Comparison of ENCODE assay signal across 9 mouse cellular contexts in the genomic region with DNA sequence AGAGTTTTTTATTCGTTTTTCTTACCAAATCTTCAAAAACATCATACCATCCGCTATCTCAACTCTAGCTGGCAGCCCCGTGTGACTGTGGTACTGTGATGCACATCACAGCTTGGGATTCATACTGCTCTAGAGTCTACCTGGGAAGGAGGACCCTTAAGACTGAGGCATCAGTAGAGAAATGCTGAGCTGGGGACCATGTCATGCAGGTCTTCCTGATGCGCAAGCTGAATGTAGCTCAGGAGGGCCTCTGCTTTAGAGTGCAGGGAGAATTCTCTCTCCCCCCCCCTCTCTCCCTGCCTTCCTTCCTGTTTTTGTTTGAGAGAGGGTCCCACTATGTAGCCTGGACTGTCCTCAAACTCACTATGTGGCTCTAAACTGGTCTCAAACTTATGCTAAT. TPM values are rescaled to one million over a fixed set of nuclear protein-coding genes. Genes with fewer than 3 reads are reported as not detected.
DNase-seq lines count a peak whose midpoint lies in the region; ATAC-seq lines count a peak whose summit lies in the region.
"Had no signal": no experiment of that assay in that cellular context is flagged by ENCODE, and none has a peak within 500 bp of the region (broad histone marks: within the 10 kb centered on the region; RNA-seq: fewer than 3 reads in every experiment).

No protein-coding gene starts in this region.

- peaks cover 22% of the 10 kb centered on the region for H3K4me1 ChIP-seq in heart, embryonic 12.5 days (replicated peaks)
- peaks cover 7% of the 10 kb centered on the region; the same call in 1 of the 2 replicates for H3K4me1 ChIP-seq in hindbrain, embryonic 12.5 days
- H3K4me1 ChIP-seq in midbrain, embryonic 10.5 days: peaks cover 23% of the 10 kb centered on the region

- intact Hi-C loops in heart, postnatal 10 days (cut with DNase I): loop anchor here (5.0 kb wide), 2 partner anchors 108 to 123 kb away; no protein-coding TSS in a partner anchor
- intact Hi-C loops in left cerebral cortex, postnatal 10 days (cut with DNase I): loop anchor here (10.0 kb wide), 1 partner anchor 196 kb away; no protein-coding TSS in a partner anchor

- WGBS in heart, embryonic 12.5 days: 53% methylated on average over 4 of the region's 4 CpGs
- 58% methylated on average over 4 of the region's 4 CpGs for WGBS in hindbrain, embryonic 12.5 days
- 56% methylated on average over 4 of the region's 4 CpGs for WGBS in midbrain, embryonic 10.5 days

- H3K4me3 ChIP-seq in heart, embryonic 12.5 days: peak overlapping the region; percentile 59
- H3K4me3 ChIP-seq in hindbrain, embryonic 12.5 days: no peak overlapping the region
- peak overlapping the region; percentile 61 for H3K4me3 ChIP-seq in midbrain, embryonic 10.5 days

- ATAC-seq in heart, embryonic 12.5 days (ENCODE audit: insufficient number of reproducible peaks, low FRiP score): no peak
- ATAC-seq in hindbrain, embryonic 12.5 days (ENCODE audit: low FRiP score): no peak

- H3K36me3 ChIP-seq in heart, embryonic 12.5 days: peaks cover 26% of the 10 kb centered on the region
- peaks cover 25% of the 10 kb centered on the region for H3K36me3 ChIP-seq in hindbrain, embryonic 12.5 days
- peaks cover 29% of the 10 kb centered on the region for H3K36me3 ChIP-seq in midbrain, embryonic 10.5 days

- no peaks in the 10 kb centered on the region for H3K27me3 ChIP-seq in heart, embryonic 12.5 days (replicated peaks)
- H3K27me3 ChIP-seq in hindbrain, embryonic 12.5 days: peaks cover 8% of the 10 kb centered on the region; the same call in 1 of the 2 replicates
- H3K27me3 ChIP-seq in midbrain, embryonic 10.5 days (ENCODE audit: low read depth, poor library complexity, severe bottlenecking): peaks cover 12% of the 10 kb centered on the region

- H3K9ac ChIP-seq in heart, embryonic 12.5 days: peak overlapping the region; percentile 73; the same call in 1 of the 2 replicates
- no peak overlapping the region for H3K9ac ChIP-seq in hindbrain, embryonic 12.5 days

- no peak overlapping the region for H3K27ac ChIP-seq in heart, embryonic 12.5 days (ENCODE audit: poor library complexity, severe bottlenecking)
- H3K27ac ChIP-seq in hindbrain, embryonic 12.5 days: no peak overlapping the region
- no peak overlapping the region for H3K27ac ChIP-seq in midbrain, embryonic 10.5 days (replicated peaks)

- H3K9me3 ChIP-seq in heart, embryonic 12.5 days (replicated peaks): no peaks in the 10 kb centered on the region
- no peaks in the 10 kb centered on the region for H3K9me3 ChIP-seq in hindbrain, embryonic 12.5 days (replicated peaks)
- no peaks in the 10 kb centered on the region for H3K9me3 ChIP-seq in midbrain, embryonic 10.5 days (replicated peaks)

- DNase-seq in heart, postnatal 10 days: no peak
- peak; percentile 40 for DNase-seq in CD4-positive, CD25-positive, alpha-beta regulatory T cell, adult 2 months (ENCODE audit: low read depth, low spot score)
- DNase-seq in midbrain, embryonic 10.5 days (ENCODE audit: low spot score): no peak
- DNase-seq in left cerebral cortex, postnatal 10 days (ENCODE audit: extremely low spot score in 1 of 2, low spot score in 2 of 2): no peak
- no peak for DNase-seq in cerebellum, postnatal 36 days
- DNase-seq in kidney, adult 18-20 months: no peak

- H3K4me2 ChIP-seq in heart, embryonic 12.5 days: peak overlapping the region; percentile 81
- H3K4me2 ChIP-seq in hindbrain, embryonic 12.5 days (replicated peaks): peak overlapping the region; percentile 67; the same call in 1 of the 2 replicates

RNA-seq across cellular contexts. Expression of gene Amz2, which starts 14.9 kb away (rescaled TPM):
- 32.5 and 33.9 TPM in 2 replicates for polyA plus RNA-seq in heart, embryonic 12.5 days (2016; fragmentation: Nextera tagmentation; extraction: Ambion mirVana)
- 10 to 100 TPM; 42.9 to 46.8 TPM for total RNA-seq in heart, postnatal 10 days (2021)
- polyA plus RNA-seq in hindbrain, embryonic 12.5 days (2016; fragmentation: Nextera tagmentation; extraction: Ambion mirVana): 44.1 and 45.7 TPM in 2 replicates
- 45.2 and 46.0 TPM in 2 replicates for polyA plus RNA-seq in midbrain, embryonic 10.5 days (2016; fragmentation: Nextera tagmentation; extraction: Ambion mirVana)
- total RNA-seq in left cerebral cortex, postnatal 10 days (2021): 10 to 100 TPM; 88.6 to 96.2 TPM

RNA-seq across cellular contexts. Expression of gene 9930022D16Rik, which starts 26.9 kb away (rescaled TPM):
- polyA plus RNA-seq in heart, embryonic 12.5 days (2016; fragmentation: Nextera tagmentation; extraction: Ambion mirVana): not detected in 2 replicates
- not detected for total RNA-seq in heart, postnatal 10 days (2021)
- polyA plus RNA-seq in hindbrain, embryonic 12.5 days (2016; fragmentation: Nextera tagmentation; extraction: Ambion mirVana): not detected in 2 replicates
- not detected in 2 replicates for polyA plus RNA-seq in midbrain, embryonic 10.5 days (2016; fragmentation: Nextera tagmentation; extraction: Ambion mirVana)
- total RNA-seq in left cerebral cortex, postnatal 10 days (2021): not detected
- total RNA-seq: ES-E14 had no signal

RNA-seq across cellular contexts. Expression of gene Arsg, which starts 32.5 kb away (rescaled TPM):
- 4.5 and 5.7 TPM in 2 replicates for polyA plus RNA-seq in heart, embryonic 12.5 days (2016; fragmentation: Nextera tagmentation; extraction: Ambion mirVana)
- total RNA-seq in heart, postnatal 10 days (2021): 1 to 10 TPM; 4.3 to 4.4 TPM
- polyA plus RNA-seq in hindbrain, embryonic 12.5 days (2016; fragmentation: Nextera tagmentation; extraction: Ambion mirVana): 4.7 and 5.9 TPM in 2 replicates
- 1.9 and 2.2 TPM in 2 replicates for polyA plus RNA-seq in midbrain, embryonic 10.5 days (2016; fragmentation: Nextera tagmentation; extraction: Ambion mirVana)
- total RNA-seq in left cerebral cortex, postnatal 10 days (2021): 1 to 10 TPM; 5.7 to 6.5 TPM

RNA-seq across cellular contexts. Expression of gene Slc16a6, which starts 32.8 kb away (rescaled TPM):
- 10.9 and 11.9 TPM in 2 replicates for polyA plus RNA-seq in heart, embryonic 12.5 days (2016; fragmentation: Nextera tagmentation; extraction: Ambion mirVana)
- total RNA-seq in heart, postnatal 10 days (2021): 10 to 100 TPM; 13.9 to 14.6 TPM
- polyA plus RNA-seq in hindbrain, embryonic 12.5 days (2016; fragmentation: Nextera tagmentation; extraction: Ambion mirVana): 4.0 and 4.6 TPM in 2 replicates
- polyA plus RNA-seq in midbrain, embryonic 10.5 days (2016; fragmentation: Nextera tagmentation; extraction: Ambion mirVana): 5.0 and 5.5 TPM in 2 replicates
- total RNA-seq in left cerebral cortex, postnatal 10 days (2021): 10 to 100 TPM; 11.7 to 12.6 TPM
